Comparison of ENCODE assay signal across 8 mouse cellular contexts in the genomic region with DNA sequence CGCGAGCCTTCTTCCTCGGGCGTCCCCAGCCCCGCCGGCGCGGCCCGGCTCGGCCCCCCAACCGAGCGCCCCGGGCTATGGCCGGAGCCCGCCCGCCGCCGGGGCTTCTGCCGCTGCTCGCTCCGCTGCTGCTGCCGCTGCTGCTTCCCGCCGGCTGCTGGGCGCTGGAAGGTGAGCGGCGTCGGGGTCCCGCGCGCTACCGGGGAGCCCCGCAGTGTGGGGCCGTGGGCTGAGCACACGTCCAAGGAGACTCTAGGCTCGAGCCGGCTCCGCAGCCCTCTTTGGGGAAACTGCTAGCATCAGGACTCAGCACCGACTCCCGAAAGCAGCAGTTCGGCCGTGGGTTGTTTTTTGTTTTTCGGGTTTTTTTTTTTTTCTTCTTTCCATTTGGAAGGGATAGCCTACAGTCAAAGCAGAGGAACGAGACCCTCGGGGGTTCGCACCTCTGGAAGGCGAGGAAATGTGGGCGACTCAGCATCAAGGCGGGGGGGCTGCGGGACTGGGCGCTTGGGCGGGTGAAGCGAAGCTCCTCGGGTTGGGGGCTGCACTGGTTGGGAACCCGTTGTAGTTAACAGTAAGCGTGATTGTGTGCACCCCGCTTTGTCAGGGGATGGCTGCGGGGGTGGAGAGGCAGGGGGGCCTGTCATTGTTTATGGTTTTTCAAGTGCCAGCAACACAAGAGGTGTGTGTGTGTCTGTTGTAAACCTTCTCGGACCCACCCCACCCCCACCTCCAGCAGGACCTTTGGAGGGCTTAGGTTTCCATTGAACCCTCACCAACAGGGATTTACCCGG. TPM values are rescaled to one million over a fixed set of nuclear protein-coding genes. Genes with fewer than 3 reads are reported as not detected.
DNase-seq lines count a peak whose midpoint lies in the region; ATAC-seq and TF ChIP-seq lines count a peak whose summit lies in the region.

No protein-coding gene starts in this region.

- no peaks in the 10 kb centered on the region for H3K9me3 ChIP-seq in hindbrain, embryonic 11.5 days (ENCODE audit: control insufficient read depth, low read length)
- no peaks in the 10 kb centered on the region for H3K9me3 ChIP-seq in midbrain, embryonic 15.5 days

- no peak for DNase-seq in layer of hippocampus, adult 2 months (ENCODE audit: low spot score in 2 of 2)
- DNase-seq in layer of hippocampus, postnatal 10 days (ENCODE audit: low spot score in 2 of 2) = no peak
- DNase-seq in hindbrain, embryonic 11.5 days (ENCODE audit: low spot score) = peak; percentile 66
- no peak for DNase-seq in frontal cortex, adult 2 months (ENCODE audit: extremely low spot score in 1 of 2, low spot score in 1 of 2)
- DNase-seq in gastrocnemius, postnatal 25 days = no peak

- ATAC-seq in hindbrain, embryonic 11.5 days (ENCODE audit: low FRiP score) = peak; percentile 26; the same call in 1 of the 2 replicates
- peak; percentile 21 for ATAC-seq in midbrain, embryonic 15.5 days (replicated peaks)
- no peak for ATAC-seq in megakaryocyte-erythroid progenitor cell, adult 5-6 weeks (replicated peaks; ENCODE audit: low FRiP score, low TSS enrichment, poor library complexity, severe bottlenecking)

- H3K27me3 ChIP-seq in hindbrain, embryonic 11.5 days (ENCODE audit: control insufficient read depth, insufficient read depth, low read length) = no peaks in the 10 kb centered on the region
- H3K27me3 ChIP-seq in midbrain, embryonic 15.5 days (replicated peaks) = 0 out of 2 replicates have a peak, but pooled peaks cover 6% of the 10 kb centered on the region

- no peak for TF ChIP-seq CTCF in layer of hippocampus, adult 2 months (conservative IDR thresholded peaks at IDR 0.05)

- no peaks in the 10 kb centered on the region for H3K4me1 ChIP-seq in brown adipose tissue, adult 24 weeks (ENCODE audit: control insufficient read depth, insufficient read depth, insufficient read length, low read length)
- peaks cover 3% of the 10 kb centered on the region for H3K4me1 ChIP-seq in hindbrain, embryonic 11.5 days (replicated peaks; ENCODE audit: control insufficient read depth, insufficient read depth, low read length)
- H3K4me1 ChIP-seq in midbrain, embryonic 15.5 days = peaks cover 36% of the 10 kb centered on the region

- H3K4me2 ChIP-seq in hindbrain, embryonic 11.5 days (replicated peaks; ENCODE audit: low read depth, low read length) = peak overlapping the region; percentile 81
- H3K4me2 ChIP-seq in midbrain, embryonic 15.5 days = peak overlapping the region; percentile 65

- no peaks in the 10 kb centered on the region for H3K36me3 ChIP-seq in hindbrain, embryonic 11.5 days (ENCODE audit: control insufficient read depth, insufficient read depth, low read length)
- H3K36me3 ChIP-seq in midbrain, embryonic 15.5 days (replicated peaks) = no peaks in the 10 kb centered on the region

- H3K9ac ChIP-seq in hindbrain, embryonic 11.5 days (ENCODE audit: low read depth, low read length) = peak overlapping the region; percentile 92
- peak overlapping the region; percentile 84 for H3K9ac ChIP-seq in midbrain, embryonic 15.5 days

- peak overlapping the region; percentile 89 for H3K27ac ChIP-seq in layer of hippocampus, adult 2 months
- H3K27ac ChIP-seq in brown adipose tissue, adult 24 weeks (replicated peaks; ENCODE audit: low read depth, low read length) = no peak overlapping the region
- H3K27ac ChIP-seq in hindbrain, embryonic 11.5 days (ENCODE audit: low read depth, low read length) = peak overlapping the region; percentile 66
- H3K27ac ChIP-seq in midbrain, embryonic 15.5 days = peak overlapping the region; percentile 76

- H3K4me3 ChIP-seq in layer of hippocampus, adult 2 months = peak overlapping the region; percentile 77
- peak overlapping the region; percentile 55 for H3K4me3 ChIP-seq in brown adipose tissue, adult 24 weeks (ENCODE audit: insufficient read depth, low read depth, low read length)
- H3K4me3 ChIP-seq in hindbrain, embryonic 11.5 days (ENCODE audit: low read depth, low read length) = peak overlapping the region; percentile 80
- peak overlapping the region; percentile 83 for H3K4me3 ChIP-seq in midbrain, embryonic 15.5 days

- WGBS in hindbrain, embryonic 11.5 days = under 1% methylated on average over 52 of the region's 60 CpGs
- WGBS in midbrain, embryonic 15.5 days = under 1% methylated on average over 58 of the region's 60 CpGs

RNA-seq across cellular contexts. Expression of a gene that starts 0.7 kb away (rescaled TPM):
- 10 to 100 TPM; 18.6 to 19.3 TPM for total RNA-seq in layer of hippocampus, adult 2 months (2021)
- 10 to 100 TPM; 22.3 to 28.3 TPM for total RNA-seq in layer of hippocampus, postnatal 10 days (2021)
- not detected in 2 replicates for polyA plus RNA-seq in brown adipose tissue, adult 24 weeks (2012; ENCODE audit: insufficient read depth, insufficient read length, missing spikeins)
- polyA plus RNA-seq in hindbrain, embryonic 11.5 days (2014; fragmentation: Nextera tagmentation; extraction: Ambion mirVana) = 10.3 and 11.2 TPM in 2 replicates
- polyA plus RNA-seq in midbrain, embryonic 15.5 days (2015; fragmentation: Nextera tagmentation; extraction: Ambion mirVana) = 12.2 and 14.0 TPM in 2 replicates
- not detected in 2 replicates for total RNA-seq in megakaryocyte-erythroid progenitor cell, adult 5-6 weeks (2014; fragmentation: Nextera tagmentation)
- not detected in 2 replicates for total RNA-seq in megakaryocyte-erythroid progenitor cell, adult 5-6 weeks (2017)
- 14.5 and 15.4 TPM in 2 replicates for polyA plus RNA-seq in frontal cortex, adult 2 months (2012; rRNA removed)
- total RNA-seq in gastrocnemius, postnatal 25 days (2021) = 1 to 10 TPM; 1.4 to 1.7 TPM

RNA-seq across cellular contexts. Expression of a gene that starts 51.5 kb away (rescaled TPM):
- under 1 TPM; 0.64 to 0.98 TPM for total RNA-seq in layer of hippocampus, adult 2 months (2021)
- under 1 TPM; 0.85 TPM for total RNA-seq in layer of hippocampus, postnatal 10 days (2021)
- polyA plus RNA-seq in brown adipose tissue, adult 24 weeks (2012; ENCODE audit: insufficient read depth, insufficient read length, missing spikeins) = not detected in 2 replicates
- polyA plus RNA-seq in hindbrain, embryonic 11.5 days (2014; fragmentation: Nextera tagmentation; extraction: Ambion mirVana) = not detected in 2 replicates
- polyA plus RNA-seq in midbrain, embryonic 15.5 days (2015; fragmentation: Nextera tagmentation; extraction: Ambion mirVana) = not detected in 2 replicates
- total RNA-seq in megakaryocyte-erythroid progenitor cell, adult 5-6 weeks (2014; fragmentation: Nextera tagmentation) = not detected in 2 replicates
- total RNA-seq in megakaryocyte-erythroid progenitor cell, adult 5-6 weeks (2017) = not detected in 2 replicates
- 0.14 and 0.40 TPM in 2 replicates for polyA plus RNA-seq in frontal cortex, adult 2 months (2012; rRNA removed)
- not detected for total RNA-seq in gastrocnemius, postnatal 25 days (2021)

Comparison
In these comparisons a context has a peak if more than half of its experiments do, and no peak if none do; other contexts are left out.
1. RNA of a gene that starts 0.7 kb away (total RNA-seq): 22.3 to 28.3 TPM in layer of hippocampus, postnatal 10 days and 18.6 to 19.3 TPM in layer of hippocampus, adult 2 months; 1.4 to 1.7 TPM in gastrocnemius, postnatal 25 days and not detected in megakaryocyte-erythroid progenitor cell, adult 5-6 weeks; every median in the first group is over 4 times any median in the second.
2. Peak in every context shown above with its lines, with median percentiles within 50 percentile points of each other: H3K4me3 ChIP-seq.